Mouse (Mus musculus) B cell, adult 67 days (primary cell): Measurements from ENCODE around the gene Mettl5. TPM values are rescaled to one million over a fixed set of nuclear protein-coding genes. Genes with fewer than 3 reads are reported as not detected.

ENCODE experiments used
- total RNA-seq, 2 experiments: library from RNA; stranded (reverse); gene quantifications; 4 replicates each; pipeline ENCODE4 v1.2.4; 2023

The Mettl5 gene
- 10 to 100 TPM; 24.7 to 27.7 TPM for total RNA-seq

GRCm38 (mm10) chr2:69885451-69886305 lies at the start of gene Mettl5:
Gene Mettl5, minus strand, starts transcription at chr2:69885615.

GRCm38 (mm10) chr2:69897039-69897617 lies 11.7 kb upstream of the Mettl5 start, which contains the start of gene Ubr3:
Gene Ubr3, plus strand, starts transcription at chr2:69897246.

GRCm38 (mm10) chr2:69861485-69862091 lies 23.8 kb downstream of the Mettl5 start, which contains the start of gene Ssb:
Gene Ssb, plus strand, starts transcription at chr2:69861562.

GRCm38 (mm10) chr2:69821711-69822110 lies 63.7 kb downstream of the Mettl5 start, which contains the start of gene Klhl23:
Gene Klhl23, plus strand, starts transcription at chr2:69821944.

Other genes with a start within 250 kb of the Mettl5 start
- 1 to 10 TPM in 1 of 2 experiments, under 1 TPM in 1; 0.58 to 1.2 TPM for gene Bbs5, start 238.4 kb downstream of the Mettl5 start, total RNA-seq
- gene Klhl41, start 215.5 kb downstream of the Mettl5 start, total RNA-seq: 1 to 10 TPM in 1 of 2 experiments, under 1 TPM in 1; 0.29 to 3.7 TPM
- 10 to 100 TPM; 23.7 to 35.2 TPM for gene Fastkd1, start 172.1 kb downstream of the Mettl5 start, total RNA-seq
- gene Ppig, start 163.1 kb downstream of the Mettl5 start, total RNA-seq: 100 to 1,000 TPM in 1 of 2 experiments, 10 to 100 TPM in 1; 99.2 to 105 TPM
- gene Ccdc173, start 96.0 kb downstream of the Mettl5 start, total RNA-seq: 1 to 10 TPM; 1.9 to 4.2 TPM
- gene Phospho2, start 96.0 kb downstream of the Mettl5 start, total RNA-seq: 10 to 100 TPM; 37.7 to 47.8 TPM
- under 1 TPM in 1 of 2 experiments, not detected in 1; 0.21 TPM for gene Klhl23, start 63.7 kb downstream of the Mettl5 start, total RNA-seq
- 100 to 1,000 TPM; 180 to 187 TPM for gene Ssb, start 24.1 kb downstream of the Mettl5 start, total RNA-seq
- gene Ubr3, start 11.6 kb upstream of the Mettl5 start, total RNA-seq: 10 to 100 TPM; 86.2 to 91.3 TPM
- gene Myo3b, start 153.5 kb upstream of the Mettl5 start, total RNA-seq: 1 to 10 TPM in 1 of 2 experiments, under 1 TPM in 1; 0.90 to 1.1 TPM